Mouse (Mus musculus) midbrain, embryonic 14.5 days (tissue): ENCODE measurements around the gene Efna5. TPM values are rescaled to one million over a fixed set of nuclear protein-coding genes. Genes with fewer than 3 reads are reported as not detected.
A peak's percentile ranks its signal among the peaks of the same experiment; 100 is the strongest.

Source experiments
- ATAC-seq: fragments of 200-750 bp; cut with Nextera tagmentation; 2 replicates; pipeline ENCODE4 v1.8.0; 2017; ENCODE audit warnings: moderate number of reproducible peaks, moderate library complexity; ENCODE audit not compliant: low FRiP score, low TSS enrichment
- DNase-seq: peaks from one replicate; pipeline ENCODE4 v3.0.0-alpha.2; 2015
- H3K27ac ChIP-seq: fragments of 300-500 bp; sonication (generic); replicated peaks from 2 replicates; pipeline ENCODE4 v1.5.1; 2014; ENCODE audit warnings: mild to moderate bottlenecking, low read depth, low read length, moderate library complexity
- H3K27me3 ChIP-seq: fragments of 300-500 bp; sonication (generic); 2 replicates; pipeline ENCODE4 v1.6.1; 2014; ENCODE audit warnings: low read length, control low read depth, mixed read lengths; ENCODE audit not compliant: control insufficient read depth, insufficient read depth
- H3K36me3 ChIP-seq: fragments of 300-500 bp; sonication (generic); 2 replicates; pipeline ENCODE4 v1.6.1; 2014; ENCODE audit warnings: low read length, control low read depth; ENCODE audit not compliant: control insufficient read depth, insufficient read depth
- H3K4me1 ChIP-seq: fragments of 300-500 bp; sonication (generic); 2 replicates; pipeline ENCODE4 v1.6.1; 2014; ENCODE audit warnings: mild to moderate bottlenecking, antibody characterized with exemption, low read length, control low read depth; ENCODE audit not compliant: control insufficient read depth, insufficient read depth
- H3K4me2 ChIP-seq: fragments of 300-500 bp; sonication (generic); 2 replicates; pipeline ENCODE4 v1.6.1; 2014; ENCODE audit warnings: mild to moderate bottlenecking, low read length, moderate library complexity
- H3K4me3 ChIP-seq: fragments of 300-500 bp; sonication (generic); replicated peaks from 2 replicates; pipeline ENCODE4 v1.5.1; 2014; ENCODE audit warnings: low read depth, low read length
- H3K9ac ChIP-seq: fragments of 300-500 bp; sonication (generic); replicated peaks from 2 replicates; pipeline ENCODE4 v1.6.1; 2014; ENCODE audit warnings: mild to moderate bottlenecking, low read length, moderate library complexity
- H3K9me3 ChIP-seq: fragments of 300-500 bp; sonication (generic); 2 replicates; pipeline ENCODE4 v1.6.1; 2016; ENCODE audit warnings: low read length, control low read depth, mixed read lengths; ENCODE audit not compliant: control insufficient read depth
- WGBS: fragments of 180-500 bp; shearing (Covaris S2); extraction: QIAGEN DNeasy Blood & Tissue Kit; methylation state at CpG from one replicate; pipeline ENCODE4 v1.1.7; 2014; 5-methylcytosine and 5-hydroxymethylcytosine counted together
- polyA plus RNA-seq: library from polyadenylated mRNA; unstranded; fragments of >200 nt; fragmentation: Nextera tagmentation; extraction: Ambion mirVana; gene quantifications from 2 replicates; pipeline ENCODE4 v1.2.1, GENCODE M21; 2014

The Efna5 gene
- polyA plus RNA-seq, 1 experiment from 2014 or later: 90.8 TPM

GRCm38 (mm10) chr17:62624804-62625645 is 256.1 kb downstream of the Efna5 start:
- H3K36me3 ChIP-seq: no peaks in the 10 kb centered on the region
- H3K9ac ChIP-seq: no peak overlapping the region
- peak; percentile 24; the same call in 1 of the 2 replicates for ATAC-seq
- no peak overlapping the region for H3K4me2 ChIP-seq
- peak overlapping the region; percentile 53 for H3K27ac ChIP-seq
- H3K9me3 ChIP-seq: no peaks in the 10 kb centered on the region
- peak; percentile 26 for DNase-seq
- peaks cover 18% of the 10 kb centered on the region for H3K4me1 ChIP-seq
- WGBS: 58% methylated on average over 8 of the region's 8 CpGs
- H3K4me3 ChIP-seq: no peak overlapping the region
- no peaks in the 10 kb centered on the region for H3K27me3 ChIP-seq

- DNase-seq (no peak), ATAC-seq (no peak)
- Histone ChIP-seq H3K4me3 (no peak overlapping the region), H3K4me2 (no peak overlapping the region), H3K4me1 (peaks cover 18% of the 10 kb centered on the region), H3K36me3 (no peaks in the 10 kb centered on the region), H3K27me3 (no peaks in the 10 kb centered on the region), H3K9me3 (no peaks in the 10 kb centered on the region), H3K27ac (no peak overlapping the region), H3K9ac (no peak overlapping the region)
- 87% methylated on average over 3 of the region's 3 CpGs for WGBS
Measured at GRCm38 (mm10) chr17:62623224-62623623, 257.9 kb downstream of the Efna5 start.

- no peaks in the 10 kb centered on the region for H3K9me3 ChIP-seq
- DNase-seq (no peak), ATAC-seq (no peak)
- H3K4me3 ChIP-seq: no peak overlapping the region
- 91% methylated on average over 4 of the region's 4 CpGs for WGBS
- H3K36me3 ChIP-seq: no peaks in the 10 kb centered on the region
- peaks cover 18% of the 10 kb centered on the region for H3K4me1 ChIP-seq
- no peak overlapping the region for H3K27ac ChIP-seq
- no peaks in the 10 kb centered on the region for H3K27me3 ChIP-seq
- H3K9ac ChIP-seq: no peak overlapping the region
- no peak overlapping the region for H3K4me2 ChIP-seq
Measured at GRCm38 (mm10) chr17:62622481-62622880, 258.6 kb downstream of the Efna5 start.

- H3K4me3 ChIP-seq: no peak overlapping the region
- ATAC-seq (no peak), DNase-seq (no peak)
- peaks cover 24% of the 10 kb centered on the region for H3K4me1 ChIP-seq
- H3K27ac ChIP-seq: no peak overlapping the region
- H3K27me3 ChIP-seq: no peaks in the 10 kb centered on the region
- WGBS: 65% methylated on average over 6 of the region's 6 CpGs
- no peaks in the 10 kb centered on the region for H3K36me3 ChIP-seq
- no peak overlapping the region for H3K9ac ChIP-seq
- no peaks in the 10 kb centered on the region for H3K9me3 ChIP-seq
- no peak overlapping the region for H3K4me2 ChIP-seq
Measured at GRCm38 (mm10) chr17:62615159-62615558, 266.0 kb downstream of the Efna5 start.

- no peak overlapping the region for H3K27ac ChIP-seq
- H3K4me3 ChIP-seq: no peak overlapping the region
- ATAC-seq (no peak), DNase-seq (no peak)
- 40% methylated on average over 6 of the region's 6 CpGs for WGBS
- H3K4me1 ChIP-seq: peaks cover 24% of the 10 kb centered on the region
- H3K9me3 ChIP-seq: no peaks in the 10 kb centered on the region
- no peak overlapping the region for H3K9ac ChIP-seq
- H3K27me3 ChIP-seq: no peaks in the 10 kb centered on the region
- no peaks in the 10 kb centered on the region for H3K36me3 ChIP-seq
- H3K4me2 ChIP-seq: no peak overlapping the region
Measured at GRCm38 (mm10) chr17:62614708-62615107, 266.4 kb downstream of the Efna5 start.

- Histone ChIP-seq H3K9ac (no peak overlapping the region), H3K4me3 (no peak overlapping the region), H3K27me3 (no peaks in the 10 kb centered on the region), H3K4me1 (peaks cover 26% of the 10 kb centered on the region), H3K27ac (no peak overlapping the region), H3K4me2 (peak overlapping the region; percentile 25), H3K36me3 (no peaks in the 10 kb centered on the region), H3K9me3 (no peaks in the 10 kb centered on the region)
- DNase-seq (peak; percentile 39), ATAC-seq (no peak; the same call in 1 of the 2 replicates)
- WGBS: 11% methylated on average over 8 of the region's 8 CpGs
Measured at GRCm38 (mm10) chr17:62614237-62614636, 266.9 kb downstream of the Efna5 start.

- 97% methylated on average over 11 of the region's 11 CpGs for WGBS
- Histone ChIP-seq H3K27ac (no peak overlapping the region), H3K36me3 (no peaks in the 10 kb centered on the region), H3K4me1 (peaks cover 34% of the 10 kb centered on the region), H3K27me3 (no peaks in the 10 kb centered on the region), H3K4me2 (no peak overlapping the region), H3K9ac (no peak overlapping the region), H3K9me3 (no peaks in the 10 kb centered on the region), H3K4me3 (no peak overlapping the region)
- DNase-seq (no peak), ATAC-seq (no peak)
Measured at GRCm38 (mm10) chr17:62613232-62613631, 267.9 kb downstream of the Efna5 start.

- ATAC-seq: peak; percentile 51; the same call in 1 of the 2 replicates
Measured at GRCm38 (mm10) chr17:62608145-62608544, 273.0 kb downstream of the Efna5 start.

More at GRCm38 (mm10) chr17:62608145-62608544, 273.0 kb downstream of the Efna5 start:
- Histone ChIP-seq H3K9ac (no peak overlapping the region), H3K4me1 (peaks cover 23% of the 10 kb centered on the region), H3K27ac (no peak overlapping the region), H3K9me3 (no peaks in the 10 kb centered on the region), H3K4me2 (no peak overlapping the region), H3K27me3 (no peaks in the 10 kb centered on the region), H3K4me3 (no peak overlapping the region), H3K36me3 (no peaks in the 10 kb centered on the region)
- peak; percentile 49 for DNase-seq
- WGBS: 19% methylated on average over 8 of the region's 8 CpGs
